Mouse (Mus musculus): Measurements from ENCODE around the gene Tmem189. TPM values are rescaled to one million over a fixed set of nuclear protein-coding genes. Genes with fewer than 3 reads are reported as not detected.

Gene Tmem189
- polyA plus RNA-seq, 1 experiment from 2014 or later: 34.5 TPM

DNA sequence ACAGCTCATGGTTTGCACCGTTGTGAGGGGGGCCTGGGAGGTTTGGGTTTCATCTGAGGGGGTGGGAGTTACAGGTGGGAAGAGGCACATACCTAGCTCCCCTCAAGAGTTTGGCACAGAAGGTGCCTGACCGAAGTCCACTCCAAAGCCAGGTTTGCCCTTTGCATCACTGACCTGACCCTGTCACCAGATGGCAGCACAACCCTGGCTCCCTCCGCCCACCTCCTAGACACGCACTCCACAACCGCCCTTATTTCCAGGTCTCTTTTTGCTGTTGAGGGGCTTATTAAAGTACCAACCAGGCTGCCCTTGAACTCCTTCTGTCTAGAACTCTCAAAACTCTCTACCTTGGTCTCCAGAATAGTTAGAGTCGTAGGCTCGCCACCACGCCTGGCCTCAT is 48.3 kb downstream of the Tmem189 start:
- 47% methylated on average over 8 of the region's 8 CpGs for WGBS
- Histone ChIP-seq H3K9ac (no peak overlapping the region), H3K4me2 (no peak overlapping the region), H3K27me3 (no peaks in the 10 kb centered on the region), H3K4me1 (no peaks in the 10 kb centered on the region), H3K36me3 (replicated peaks) (peaks cover 26% of the 10 kb centered on the region), H3K27ac (no peak overlapping the region), H3K9me3 (no peaks in the 10 kb centered on the region), H3K4me3 (replicated peaks) (no peak overlapping the region)
- no peak for ATAC-seq (ENCODE audit: low FRiP score)

- H3K27me3 ChIP-seq: no peaks in the 10 kb centered on the region
- WGBS: 73% methylated on average over 3 of the region's 3 CpGs
- no peak overlapping the region for H3K4me2 ChIP-seq
- H3K36me3 ChIP-seq (replicated peaks): peaks cover 17% of the 10 kb centered on the region
- H3K4me1 ChIP-seq: no peaks in the 10 kb centered on the region
- H3K9me3 ChIP-seq: no peaks in the 10 kb centered on the region
- H3K4me3 ChIP-seq (replicated peaks): no peak overlapping the region
- no peak overlapping the region for H3K27ac ChIP-seq
- ATAC-seq (ENCODE audit: low FRiP score): no peak
- no peak overlapping the region for H3K9ac ChIP-seq
These were observed 49.3 kb downstream of the Tmem189 start for GRCm38 (mm10) chr2:167640279-167640678.

- Histone ChIP-seq H3K4me1 (peaks cover 25% of the 10 kb centered on the region), H3K9ac (no peak overlapping the region), H3K4me2 (peak overlapping the region; percentile 49), H3K27me3 (no peaks in the 10 kb centered on the region), H3K36me3 (replicated peaks) (no peaks in the 10 kb centered on the region), H3K27ac (no peak overlapping the region), H3K4me3 (replicated peaks) (peak overlapping the region; percentile 19; the same call in 1 of the 2 replicates), H3K9me3 (no peaks in the 10 kb centered on the region)
- WGBS: 69% methylated on average over 7 of the region's 7 CpGs
- no peak for ATAC-seq (ENCODE audit: low FRiP score)
These were observed 54.6 kb downstream of the Tmem189 start for GRCm38 (mm10) chr2:167634865-167635512.

- Histone ChIP-seq H3K4me2 (peak overlapping the region; percentile 49), H3K4me1 (peaks cover 32% of the 10 kb centered on the region), H3K27me3 (no peaks in the 10 kb centered on the region), H3K27ac (peak overlapping the region; percentile 42), H3K9ac (0 out of 2 replicates have a peak overlapping the region, but pooled peaks have one; percentile 13), H3K9me3 (no peaks in the 10 kb centered on the region), H3K4me3 (replicated peaks) (peak overlapping the region; percentile 19), H3K36me3 (replicated peaks) (no peaks in the 10 kb centered on the region)
- ATAC-seq (ENCODE audit: low FRiP score): peak; percentile 85
- WGBS: under 1% methylated on average over 15 of the region's 15 CpGs
These were observed 55.3 kb downstream of the Tmem189 start for GRCm38 (mm10) chr2:167634338-167634770.

DNA sequence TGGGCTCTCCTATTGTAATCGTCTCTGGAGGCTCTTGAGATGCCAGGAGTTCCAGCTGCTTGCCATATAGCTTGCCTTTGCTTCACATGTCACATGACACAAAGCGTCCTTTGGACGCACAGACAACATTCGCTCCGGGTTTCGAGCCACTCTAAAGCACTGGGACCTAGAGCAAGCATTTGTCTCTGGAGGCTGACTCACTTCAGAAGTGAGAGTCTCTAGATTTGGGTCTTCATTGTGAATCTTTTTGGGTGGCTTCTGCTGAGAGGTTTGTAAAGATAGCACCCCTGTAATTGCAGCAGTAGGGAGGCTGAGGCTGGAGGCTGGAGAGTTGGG is 56.1 kb downstream of the Tmem189 start:
- no peak for ATAC-seq (ENCODE audit: low FRiP score)
- Histone ChIP-seq H3K4me1 (peaks cover 40% of the 10 kb centered on the region), H3K27ac (peak overlapping the region; percentile 42; the same call in 1 of the 2 replicates), H3K9ac (no peak overlapping the region), H3K4me3 (replicated peaks) (no peak overlapping the region), H3K9me3 (no peaks in the 10 kb centered on the region), H3K27me3 (no peaks in the 10 kb centered on the region), H3K36me3 (replicated peaks) (no peaks in the 10 kb centered on the region), H3K4me2 (peak overlapping the region; percentile 49; the same call in 1 of the 2 replicates)
- WGBS: 87% methylated on average over 6 of the region's 6 CpGs

DNA sequence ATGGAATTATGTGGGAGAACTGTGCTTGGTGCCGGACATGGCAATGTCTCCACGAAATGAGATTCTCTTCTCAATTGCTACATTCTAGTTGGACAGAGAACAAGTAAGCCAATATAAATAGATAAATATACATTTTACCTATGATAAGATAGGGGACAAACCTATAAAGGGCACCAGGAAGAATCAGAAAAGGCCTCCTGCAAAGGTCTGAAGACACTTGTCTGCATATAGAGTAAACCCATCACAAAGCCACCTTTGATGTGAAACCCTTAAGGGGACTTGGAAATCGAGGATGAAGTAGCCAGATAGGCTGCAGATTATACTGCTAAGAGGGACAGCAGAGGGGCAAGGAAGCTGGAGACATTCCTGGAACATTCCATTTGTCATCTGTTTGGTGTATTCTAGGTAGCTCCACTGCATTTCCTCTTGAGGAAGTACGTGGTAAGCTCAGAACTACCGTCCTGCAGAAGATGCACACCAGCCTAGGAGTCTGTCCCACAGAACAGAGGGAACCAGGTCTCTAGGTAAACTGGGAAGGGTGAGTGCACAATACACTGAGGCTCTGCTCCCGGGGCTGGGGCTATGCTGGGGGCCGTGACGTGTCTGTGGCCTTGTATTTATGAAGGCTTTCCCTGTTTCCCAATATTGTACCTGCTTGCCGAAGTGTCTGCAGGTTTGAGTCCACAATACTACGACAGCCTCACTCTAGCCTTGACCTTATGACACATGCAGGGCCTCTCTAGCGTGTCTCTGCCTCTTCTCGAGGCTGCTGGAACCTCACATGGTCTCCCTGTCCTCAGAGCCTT is 56.7 kb downstream of the Tmem189 start:
- Histone ChIP-seq H3K4me3 (replicated peaks) (peak overlapping the region; percentile 97; the same call in 1 of the 2 replicates), H3K4me1 (peaks cover 44% of the 10 kb centered on the region)

DNA sequence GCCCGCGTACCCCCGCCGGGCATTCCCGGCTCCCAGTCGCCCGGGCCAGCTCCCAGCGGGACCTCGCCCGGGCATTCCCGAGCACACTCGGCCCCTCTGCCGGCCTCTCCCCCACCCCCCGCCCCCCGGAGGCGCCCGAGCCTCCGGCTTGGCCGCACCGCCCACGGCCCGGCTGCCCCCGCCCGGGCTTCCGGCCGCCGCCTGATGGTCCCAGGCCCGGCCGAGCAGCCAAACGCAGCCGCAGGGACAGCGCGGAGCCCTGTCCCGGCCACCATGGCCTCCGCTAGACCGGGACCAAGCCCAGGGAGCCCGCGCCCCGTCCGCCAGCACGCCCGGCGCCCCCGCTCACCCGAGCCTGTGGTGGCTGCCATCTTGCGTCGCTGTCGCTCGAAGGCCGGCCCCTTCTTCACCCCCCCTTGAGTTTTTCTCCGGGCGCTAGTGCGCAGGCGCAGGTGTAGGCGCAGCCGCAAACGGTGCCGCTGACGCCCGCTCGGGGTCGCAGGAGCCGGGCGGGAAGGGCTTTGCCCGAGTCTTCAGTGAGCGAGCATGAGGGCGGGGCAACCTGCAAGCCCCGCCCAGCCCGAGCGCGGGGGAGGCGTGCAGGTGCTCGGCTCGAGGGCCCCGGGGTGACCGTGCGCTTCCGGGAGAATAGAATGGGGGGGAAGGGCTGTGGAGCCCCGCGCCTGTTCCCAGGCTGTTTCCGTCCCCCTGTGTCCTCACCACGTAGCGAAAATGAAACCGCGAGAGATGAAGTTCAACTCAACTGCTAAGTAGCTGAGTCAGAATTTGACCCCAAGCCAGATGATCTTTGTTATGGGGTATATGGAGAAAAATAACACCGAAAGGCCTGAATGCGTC is 57.8 kb downstream of the Tmem189 start, which contains the start of gene Ube2v1:
Gene Ube2v1 (minus strand): TSS at position 505 of the 858 bp plus-strand sequence.
- Histone ChIP-seq H3K36me3 (replicated peaks) (peaks cover 15% of the 10 kb centered on the region), H3K27me3 (no peaks in the 10 kb centered on the region), H3K9me3 (no peaks in the 10 kb centered on the region), H3K4me2 (peak within 1 kb of the TSS; percentile 95), H3K4me3 (replicated peaks) (peak within 1 kb of the TSS; percentile 97), H3K4me1 (peaks cover 51% of the 10 kb centered on the region), H3K9ac (peak within 1 kb of the TSS; percentile 96), H3K27ac (peak within 1 kb of the TSS; percentile 87)
- under 1% methylated on average over 84 of the region's 87 CpGs for WGBS
- peak; percentile 85 for ATAC-seq (ENCODE audit: low FRiP score)

More for the DNA sequence above, 56.7 kb downstream of the Tmem189 start:
- H3K27me3 ChIP-seq: no peaks in the 10 kb centered on the region
- H3K9me3 ChIP-seq: no peaks in the 10 kb centered on the region
- H3K4me2 ChIP-seq: peak overlapping the region; percentile 95
- 81% methylated on average over 12 of the region's 12 CpGs for WGBS
- peak overlapping the region; percentile 87; the same call in 1 of the 2 replicates for H3K27ac ChIP-seq
- peak overlapping the region; percentile 96; the same call in 1 of the 2 replicates for H3K9ac ChIP-seq
- peaks cover 4% of the 10 kb centered on the region; the same call in 1 of the 2 replicates for H3K36me3 ChIP-seq (replicated peaks)
- ATAC-seq (ENCODE audit: low FRiP score): no peak

- peak overlapping the region; percentile 97 for H3K4me3 ChIP-seq (replicated peaks)
- H3K9me3 ChIP-seq: no peaks in the 10 kb centered on the region
- no peaks in the 10 kb centered on the region for H3K27me3 ChIP-seq
- WGBS: under 1% methylated on average over 31 of the region's 31 CpGs
- no peak; the same call in none of the 2 replicates for ATAC-seq (ENCODE audit: low FRiP score)
- peaks cover 51% of the 10 kb centered on the region for H3K4me1 ChIP-seq
- peak overlapping the region; percentile 95 for H3K4me2 ChIP-seq
- peak overlapping the region; percentile 87 for H3K27ac ChIP-seq
- H3K9ac ChIP-seq: peak overlapping the region; percentile 96
- H3K36me3 ChIP-seq (replicated peaks): peaks cover 15% of the 10 kb centered on the region
These were observed 58.4 kb downstream of the Tmem189 start for GRCm38 (mm10) chr2:167631181-167631590.

- no peaks in the 10 kb centered on the region for H3K27me3 ChIP-seq
- WGBS: 88% methylated on average over 5 of the region's 5 CpGs
- peak overlapping the region; percentile 97 for H3K4me3 ChIP-seq (replicated peaks)
- peaks cover 15% of the 10 kb centered on the region for H3K36me3 ChIP-seq (replicated peaks)
- no peak for ATAC-seq (ENCODE audit: low FRiP score)
- H3K27ac ChIP-seq: 0 out of 2 replicates have a peak overlapping the region, but pooled peaks have one; percentile 87
- H3K4me1 ChIP-seq: peaks cover 54% of the 10 kb centered on the region
- peak overlapping the region; percentile 96 for H3K9ac ChIP-seq
- H3K4me2 ChIP-seq: peak overlapping the region; percentile 95
- H3K9me3 ChIP-seq: no peaks in the 10 kb centered on the region
These were observed 59.2 kb downstream of the Tmem189 start for GRCm38 (mm10) chr2:167630421-167630820.

DNA sequence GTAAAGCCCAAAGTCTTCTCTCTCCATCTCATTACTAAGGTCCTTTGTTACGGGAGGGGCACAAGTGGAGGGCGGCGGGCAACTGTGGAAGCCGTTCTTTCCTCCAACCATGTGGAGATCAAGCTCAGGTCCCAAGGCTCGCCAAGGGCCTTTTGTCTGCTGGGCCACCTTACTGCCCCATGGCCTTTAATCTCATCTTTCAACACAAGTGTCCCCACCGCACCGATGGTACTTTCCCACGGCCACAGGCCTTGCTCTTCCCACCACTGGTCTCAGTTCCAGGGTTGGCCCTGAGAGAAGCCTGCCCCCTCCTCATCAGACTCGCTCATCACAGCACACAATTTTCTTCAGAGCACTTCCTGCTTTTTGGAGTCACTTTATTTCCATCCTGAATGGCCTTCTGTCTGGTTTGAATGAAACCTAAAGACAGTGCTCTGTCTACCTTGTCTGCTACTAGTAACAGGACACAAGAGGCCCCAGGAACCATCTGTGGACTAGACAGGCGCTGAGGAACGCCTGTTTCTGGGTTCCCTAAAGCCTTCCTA is 59.9 kb downstream of the Tmem189 start:
- Histone ChIP-seq H3K9me3 (no peaks in the 10 kb centered on the region), H3K4me1 (peaks cover 54% of the 10 kb centered on the region), H3K27me3 (no peaks in the 10 kb centered on the region), H3K4me2 (peak overlapping the region; percentile 95), H3K4me3 (replicated peaks) (peak overlapping the region; percentile 97; the same call in 1 of the 2 replicates), H3K36me3 (replicated peaks) (peaks cover 15% of the 10 kb centered on the region), H3K27ac (0 out of 2 replicates have a peak overlapping the region, but pooled peaks have one; percentile 9), H3K9ac (peak overlapping the region; percentile 96; the same call in 1 of the 2 replicates)
- 71% methylated on average over 11 of the region's 11 CpGs for WGBS
- ATAC-seq (ENCODE audit: low FRiP score): no peak

- H3K9me3 ChIP-seq: no peaks in the 10 kb centered on the region
- peaks cover 51% of the 10 kb centered on the region for H3K4me1 ChIP-seq
- 76% methylated on average over 4 of the region's 4 CpGs for WGBS
- no peak overlapping the region for H3K4me3 ChIP-seq (replicated peaks)
- no peak for ATAC-seq (ENCODE audit: low FRiP score)
- no peaks in the 10 kb centered on the region for H3K27me3 ChIP-seq
- H3K4me2 ChIP-seq: no peak overlapping the region; the same call in 1 of the 2 replicates
- peaks cover 15% of the 10 kb centered on the region for H3K36me3 ChIP-seq (replicated peaks)
- H3K9ac ChIP-seq: no peak overlapping the region
- peak overlapping the region; percentile 42; the same call in 1 of the 2 replicates for H3K27ac ChIP-seq
These were observed 60.8 kb downstream of the Tmem189 start for GRCm38 (mm10) chr2:167628872-167629271.
